Mouse (Mus musculus) lung, postnatal 0 days (tissue): Measurements from ENCODE around the gene Gtf2a1l. TPM values are rescaled to one million over a fixed set of nuclear protein-coding genes. Genes with fewer than 3 reads are reported as not detected.

Experiments
- ATAC-seq: fragments of 200-750 bp; cut with Nextera tagmentation; 2 replicates; pipeline ENCODE4 v1.8.0; 2017; ENCODE audit warnings: moderate library complexity
- DNase-seq: peaks from one replicate; pipeline ENCODE4 v3.0.0-alpha.2; 2016; ENCODE audit warnings: low spot score
- H3K27ac ChIP-seq: fragments of 300-500 bp; sonication (generic); 2 replicates; pipeline ENCODE4 v1.5.1; 2014; ENCODE audit warnings: antibody characterized with exemption, mild to moderate bottlenecking, low read length, mixed read lengths
- H3K27me3 ChIP-seq: fragments of 300-500 bp; sonication (generic); replicated peaks from 2 replicates; pipeline ENCODE4 v1.6.1; 2014; ENCODE audit warnings: low read length, mixed read lengths; ENCODE audit not compliant: insufficient read depth
- H3K36me3 ChIP-seq: fragments of 300-500 bp; sonication (generic); 2 replicates; pipeline ENCODE4 v1.6.1; 2014; ENCODE audit warnings: low read length, mixed read lengths; ENCODE audit not compliant: insufficient read depth
- H3K4me1 ChIP-seq: fragments of 300-500 bp; sonication (generic); 2 replicates; pipeline ENCODE4 v1.6.1; 2014; ENCODE audit warnings: antibody characterized with exemption, low read depth, low read length, mixed read lengths; ENCODE audit not compliant: insufficient read depth
- H3K4me2 ChIP-seq: fragments of 300-500 bp; sonication (generic); replicated peaks from 2 replicates; pipeline ENCODE4 v1.6.1; 2014; ENCODE audit warnings: low read depth, mild to moderate bottlenecking, low read length, moderate library complexity, mixed read lengths
- H3K4me3 ChIP-seq: fragments of 300-500 bp; sonication (generic); 2 replicates; pipeline ENCODE4 v1.5.1; 2014; ENCODE audit warnings: low read depth, low read length
- H3K9ac ChIP-seq: fragments of 300-500 bp; sonication (generic); replicated peaks from 2 replicates; pipeline ENCODE4 v1.6.1; 2014; ENCODE audit warnings: low read depth, mild to moderate bottlenecking
- H3K9me3 ChIP-seq: fragments of 300-500 bp; sonication (generic); 2 replicates; pipeline ENCODE4 v1.6.1; 2016; ENCODE audit warnings: low read length, mixed read lengths
- CTCF ChIP-seq: IDR thresholded peaks from 2 replicates; pipeline ENCODE4 v1.5.1; 2016; ENCODE audit warnings: antibody characterized with exemption, mild to moderate bottlenecking
- EP300 ChIP-seq: IDR thresholded peaks from 2 replicates; pipeline ENCODE4 v1.6.1; 2016; ENCODE audit warnings: antibody characterized with exemption, mild to moderate bottlenecking, control low read depth
- WGBS: fragments of 180-500 bp; shearing (Covaris S2); extraction: QIAGEN DNeasy Blood & Tissue Kit; methylation state at CpG from one replicate; pipeline ENCODE4 v1.1.7; 2014; 5-methylcytosine and 5-hydroxymethylcytosine counted together
- polyA plus RNA-seq: library from polyadenylated mRNA; unstranded; fragments of >200 nt; fragmentation: Nextera tagmentation; extraction: Ambion mirVana; gene quantifications from 2 replicates; pipeline ENCODE4 v1.2.1, GENCODE M21; 2015

Gtf2a1l gene
- polyA plus RNA-seq, 1 experiment from 2014 or later: not detected

- Histone ChIP-seq H3K27ac (no peak overlapping the region), H3K9ac (no peak overlapping the region), H3K4me3 (no peak overlapping the region), H3K9me3 (no peaks in the 10 kb centered on the region), H3K36me3 (peaks cover 10% of the 10 kb centered on the region; the same call in 1 of the 2 replicates), H3K4me1 (no peaks in the 10 kb centered on the region), H3K27me3 (no peaks in the 10 kb centered on the region), H3K4me2 (no peak overlapping the region)
- TF ChIP-seq CTCF: no peak
- no peak for TF ChIP-seq EP300
- DNase-seq (no peak), ATAC-seq (no peak; the same call in 1 of the 2 replicates)
- WGBS: 84% methylated on average over 11 of the region's 11 CpGs
These were observed 23.2 kb upstream of the Gtf2a1l start for GRCm38 (mm10) chr17:88645299-88645698.

DNA sequence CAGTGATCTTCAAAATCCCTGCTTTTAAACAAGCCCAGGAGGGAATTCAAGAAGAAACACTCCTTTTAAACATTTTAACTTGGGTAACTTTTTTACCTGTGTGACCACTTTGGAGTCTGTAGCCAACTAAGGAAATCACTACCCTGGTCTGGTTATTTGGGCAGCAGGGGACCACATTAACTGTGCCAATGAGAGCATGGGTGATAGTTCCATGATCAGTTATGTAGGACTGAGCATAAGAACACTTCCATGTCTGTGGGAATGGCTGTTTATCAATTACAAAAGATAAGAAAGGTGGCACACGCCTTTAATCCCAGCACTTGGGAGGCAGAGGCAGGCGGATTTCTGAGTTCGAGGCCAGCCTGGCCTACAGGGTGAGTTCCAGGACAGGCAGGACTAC lies 21.3 kb upstream of the Gtf2a1l start:
- H3K4me1 ChIP-seq: no peaks in the 10 kb centered on the region
- no peak for ATAC-seq
- no peak for DNase-seq
- no peak overlapping the region for H3K9ac ChIP-seq
- no peak overlapping the region for H3K27ac ChIP-seq
- no peak overlapping the region for H3K4me2 ChIP-seq
- H3K4me3 ChIP-seq: no peak overlapping the region
- WGBS: 91% methylated on average over 3 of the region's 3 CpGs
- H3K27me3 ChIP-seq: no peaks in the 10 kb centered on the region
- TF ChIP-seq EP300 (no peak), CTCF (no peak)
- no peaks in the 10 kb centered on the region for H3K9me3 ChIP-seq
- H3K36me3 ChIP-seq: peaks cover 10% of the 10 kb centered on the region; the same call in 1 of the 2 replicates

DNA sequence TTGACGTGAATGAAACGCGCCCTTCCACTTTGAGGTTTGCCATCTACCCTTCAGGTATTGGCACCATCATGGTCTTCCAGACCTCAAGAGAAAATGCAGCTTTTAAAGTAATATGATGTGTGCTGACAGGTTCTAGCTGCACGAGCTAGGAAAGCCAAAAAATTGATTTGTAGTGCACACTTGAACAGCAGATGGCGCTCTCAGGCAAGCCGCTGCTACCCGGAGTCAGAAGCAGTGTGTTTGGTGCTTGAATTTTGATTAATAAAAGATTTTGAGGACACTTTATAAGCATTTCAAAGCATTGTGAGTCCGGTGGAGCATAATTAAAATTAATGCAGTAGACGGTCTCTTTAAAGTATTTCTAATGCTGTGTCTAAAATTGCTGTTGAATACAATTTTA lies 16.4 kb upstream of the Gtf2a1l start:
- no peak overlapping the region for H3K4me3 ChIP-seq
- no peak overlapping the region for H3K9ac ChIP-seq
- 4% methylated on average over 9 of the region's 9 CpGs for WGBS
- no peak overlapping the region for H3K27ac ChIP-seq
- TF ChIP-seq EP300: no peak
- TF ChIP-seq CTCF: peak; percentile 84
- H3K9me3 ChIP-seq: no peaks in the 10 kb centered on the region
- peaks cover 5% of the 10 kb centered on the region; the same call in 1 of the 2 replicates for H3K36me3 ChIP-seq
- no peaks in the 10 kb centered on the region for H3K4me1 ChIP-seq
- ATAC-seq (no peak), DNase-seq (peak; percentile 65)
- no peak overlapping the region for H3K4me2 ChIP-seq
- no peaks in the 10 kb centered on the region for H3K27me3 ChIP-seq

DNA sequence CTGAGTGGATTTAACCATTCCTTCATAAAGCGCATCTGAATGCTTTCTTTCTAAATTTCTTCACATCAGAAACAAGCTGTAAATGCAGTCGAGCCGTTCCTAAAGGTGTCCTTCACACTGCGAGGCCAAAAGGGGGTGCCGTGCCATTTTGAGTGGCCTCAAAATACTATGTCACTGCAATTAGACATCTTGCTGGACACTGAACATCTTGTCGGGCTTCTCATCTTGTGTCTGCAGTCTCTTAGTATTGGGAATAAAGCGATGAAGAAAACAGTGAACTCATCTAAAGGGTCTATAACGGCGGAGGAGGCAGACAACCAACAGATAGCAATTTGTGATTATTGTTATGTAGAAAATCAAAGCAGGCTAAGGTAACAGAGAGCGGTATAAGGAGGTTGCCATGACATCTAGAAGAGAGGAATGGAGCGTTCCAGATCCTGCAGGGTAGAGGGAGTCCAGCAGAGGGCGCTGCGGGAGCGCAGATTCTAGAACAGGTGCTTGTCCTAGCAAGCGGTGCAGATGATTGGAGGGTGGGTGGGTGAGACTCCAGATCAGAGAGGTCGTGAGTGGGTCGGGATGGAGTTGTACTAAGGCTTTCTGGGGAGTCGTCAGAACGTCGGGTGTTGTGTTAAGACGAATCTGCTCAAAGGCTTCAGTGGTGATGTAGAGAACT lies 15.6 kb upstream of the Gtf2a1l start:
- H3K4me2 ChIP-seq: no peak overlapping the region
- ATAC-seq: peak; percentile 66

GRCm38 (mm10) chr17:88653375-88653769 lies 15.1 kb upstream of the Gtf2a1l start:
- Histone ChIP-seq H3K36me3 (peaks cover 4% of the 10 kb centered on the region; the same call in 1 of the 2 replicates), H3K4me1 (no peaks in the 10 kb centered on the region), H3K27ac (no peak overlapping the region), H3K9me3 (no peaks in the 10 kb centered on the region), H3K4me2 (no peak overlapping the region), H3K4me3 (no peak overlapping the region), H3K9ac (no peak overlapping the region), H3K27me3 (no peaks in the 10 kb centered on the region)
- DNase-seq: no peak
- no peak for ATAC-seq
- TF ChIP-seq EP300: no peak
- no peak for TF ChIP-seq CTCF
- WGBS: 79% methylated on average over 4 of the region's 4 CpGs

More for the DNA sequence above, 15.6 kb upstream of the Gtf2a1l start:
- Histone ChIP-seq H3K4me3 (no peak overlapping the region), H3K36me3 (peaks cover 5% of the 10 kb centered on the region; the same call in 1 of the 2 replicates), H3K27ac (no peak overlapping the region), H3K27me3 (no peaks in the 10 kb centered on the region), H3K9me3 (no peaks in the 10 kb centered on the region), H3K9ac (no peak overlapping the region), H3K4me1 (no peaks in the 10 kb centered on the region)
- TF ChIP-seq EP300 (no peak), CTCF (peak; percentile 92)
- WGBS: 20% methylated on average over 21 of the region's 21 CpGs
- peak; percentile 67 for DNase-seq

DNA sequence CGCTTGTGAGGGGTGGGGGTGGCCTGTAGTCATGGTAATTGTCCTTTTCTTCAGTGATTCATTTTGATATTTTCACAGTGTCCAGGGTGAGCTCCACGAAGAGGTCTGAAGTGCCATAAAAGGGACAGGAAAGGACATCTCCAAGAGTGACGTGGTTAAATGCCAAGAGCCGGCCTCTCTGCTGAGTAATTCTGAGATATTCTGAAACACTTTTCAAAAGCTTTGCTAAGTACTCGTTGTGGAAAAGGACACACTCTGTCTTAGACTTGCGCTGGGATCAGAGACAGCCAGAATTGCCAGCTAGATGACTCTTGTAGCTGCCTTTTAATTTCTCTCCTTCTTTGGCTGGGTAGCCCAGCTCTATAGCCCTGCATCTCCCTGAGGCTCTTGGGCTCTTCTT lies 9.9 kb upstream of the Gtf2a1l start:
- TF ChIP-seq EP300: no peak
- no peak for TF ChIP-seq CTCF
- WGBS: 43% methylated on average over 6 of the region's 6 CpGs
- no peaks in the 10 kb centered on the region for H3K36me3 ChIP-seq
- H3K27ac ChIP-seq: no peak overlapping the region
- H3K9ac ChIP-seq: no peak overlapping the region
- no peak overlapping the region for H3K4me2 ChIP-seq
- no peaks in the 10 kb centered on the region for H3K4me1 ChIP-seq
- H3K27me3 ChIP-seq: no peaks in the 10 kb centered on the region
- no peak for DNase-seq
- ATAC-seq: peak; percentile 66
- H3K4me3 ChIP-seq: no peak overlapping the region
- H3K9me3 ChIP-seq: no peaks in the 10 kb centered on the region

- Histone ChIP-seq H3K27ac (no peak overlapping the region), H3K4me2 (no peak overlapping the region), H3K9me3 (no peaks in the 10 kb centered on the region), H3K9ac (no peak overlapping the region), H3K4me1 (no peaks in the 10 kb centered on the region; the same call in 1 of the 2 replicates), H3K36me3 (no peaks in the 10 kb centered on the region), H3K4me3 (no peak overlapping the region), H3K27me3 (no peaks in the 10 kb centered on the region)
- 63% methylated on average over 2 of the region's 2 CpGs for WGBS
- ATAC-seq (no peak), DNase-seq (no peak)
- TF ChIP-seq CTCF (no peak), EP300 (no peak)
These were observed 2.4 kb upstream of the Gtf2a1l start for GRCm38 (mm10) chr17:88666076-88666475.
